Mouse (Mus musculus) colon, adult 2 months (tissue): ENCODE data around the gene Uroc1. TPM values are rescaled to one million over a fixed set of nuclear protein-coding genes. Genes with fewer than 3 reads are reported as not detected.

Experiments
- polyA plus RNA-seq: library from polyadenylated mRNA; depleted of rRNA; stranded (reverse); fragments of >200 nt; gene quantifications from 2 replicates; pipeline ENCODE4 v1.2.3, GENCODE M21; 2012; rRNA removed

Uroc1 gene
- not detected in 2 replicates for polyA plus RNA-seq

DNA sequence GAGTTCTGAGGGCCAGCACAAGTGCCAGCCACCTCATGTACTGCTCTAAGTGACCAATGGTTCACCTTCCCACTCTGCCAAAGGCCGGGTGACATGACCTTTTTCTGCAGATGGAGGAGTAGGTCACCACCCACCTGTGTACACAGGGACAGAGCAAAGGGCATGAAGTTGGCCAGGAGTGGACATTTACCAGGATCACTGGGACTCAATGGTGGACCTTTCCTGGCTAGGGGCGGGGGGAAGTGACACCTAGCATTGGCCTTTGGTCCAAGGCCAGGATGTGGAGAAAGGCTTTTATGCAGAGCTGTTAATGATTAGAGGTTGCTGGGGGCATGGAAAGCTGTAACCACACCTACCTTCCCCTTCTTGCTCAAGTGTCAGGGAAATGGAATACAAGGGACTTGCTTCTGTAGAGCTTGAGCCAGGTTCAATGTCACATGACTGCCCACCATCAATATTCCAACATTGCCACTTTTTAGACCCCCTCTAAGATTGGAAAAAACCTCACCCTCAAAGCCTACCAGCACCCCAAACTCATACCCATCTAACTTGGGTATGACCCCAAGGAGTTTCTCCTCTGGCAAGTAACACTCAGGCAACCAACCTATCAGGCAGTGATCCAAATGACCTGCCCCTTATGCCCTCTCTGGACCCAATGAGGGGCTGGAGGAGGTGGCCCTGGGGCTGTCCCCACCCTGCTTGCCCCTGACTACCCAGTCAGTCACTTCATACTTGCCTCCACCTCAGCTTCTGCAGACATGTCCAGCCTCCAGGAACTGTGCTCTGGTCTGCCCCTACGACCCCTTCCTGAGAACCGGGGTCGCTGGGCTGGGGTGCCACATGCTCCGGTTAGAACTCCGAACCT lies at the start of gene Uroc1:
TSS of gene Uroc1 (plus strand) at position 724 of the 865 bp plus-strand sequence.

DNA sequence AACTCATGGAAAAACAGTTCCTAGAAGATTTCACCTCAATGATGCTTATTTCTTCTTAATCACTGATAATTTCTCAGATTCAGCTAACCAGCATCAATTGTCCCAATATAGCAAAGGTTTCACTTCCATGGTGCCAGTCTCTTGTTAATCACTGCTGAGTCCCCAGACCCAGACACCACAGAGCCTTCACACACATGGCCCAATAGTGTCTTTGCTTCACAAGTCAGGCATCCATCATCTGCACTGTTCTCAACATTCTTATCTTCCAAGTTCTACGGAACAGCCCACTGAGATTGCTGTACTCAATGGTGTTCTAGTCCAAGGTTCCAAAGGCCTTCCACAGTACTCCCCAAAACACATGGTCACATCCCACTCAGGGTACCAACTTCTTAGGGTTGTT lies 32.2 kb upstream of the Uroc1 start, which contains the start of gene BC048671:
TSS of gene BC048671 (plus strand) at position 301 of the 400 bp plus-strand sequence.

DNA sequence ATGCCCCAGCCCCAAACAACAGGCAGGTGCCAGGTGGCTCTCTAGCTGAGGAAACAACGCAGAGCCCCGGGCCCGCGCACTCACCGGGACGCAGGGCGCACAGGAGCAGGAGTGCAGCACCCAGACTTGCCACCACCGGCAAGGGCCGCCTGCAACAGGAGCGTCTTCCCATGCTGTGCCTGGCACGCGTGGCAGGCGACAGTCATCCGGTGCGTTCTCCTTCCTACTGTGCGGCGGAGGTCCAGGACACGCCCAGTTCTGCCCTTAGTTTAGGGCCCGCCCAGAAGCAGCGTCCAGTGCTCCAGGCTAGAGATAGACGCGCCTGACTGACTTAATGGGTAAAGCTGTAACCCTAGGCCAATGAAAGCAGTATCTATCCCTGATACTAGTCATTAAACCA lies 8.1 kb upstream of the Uroc1 start, which contains the start of gene Chst13:
TSS of gene Chst13 (minus strand) at position 195 of the 400 bp plus-strand sequence.

DNA sequence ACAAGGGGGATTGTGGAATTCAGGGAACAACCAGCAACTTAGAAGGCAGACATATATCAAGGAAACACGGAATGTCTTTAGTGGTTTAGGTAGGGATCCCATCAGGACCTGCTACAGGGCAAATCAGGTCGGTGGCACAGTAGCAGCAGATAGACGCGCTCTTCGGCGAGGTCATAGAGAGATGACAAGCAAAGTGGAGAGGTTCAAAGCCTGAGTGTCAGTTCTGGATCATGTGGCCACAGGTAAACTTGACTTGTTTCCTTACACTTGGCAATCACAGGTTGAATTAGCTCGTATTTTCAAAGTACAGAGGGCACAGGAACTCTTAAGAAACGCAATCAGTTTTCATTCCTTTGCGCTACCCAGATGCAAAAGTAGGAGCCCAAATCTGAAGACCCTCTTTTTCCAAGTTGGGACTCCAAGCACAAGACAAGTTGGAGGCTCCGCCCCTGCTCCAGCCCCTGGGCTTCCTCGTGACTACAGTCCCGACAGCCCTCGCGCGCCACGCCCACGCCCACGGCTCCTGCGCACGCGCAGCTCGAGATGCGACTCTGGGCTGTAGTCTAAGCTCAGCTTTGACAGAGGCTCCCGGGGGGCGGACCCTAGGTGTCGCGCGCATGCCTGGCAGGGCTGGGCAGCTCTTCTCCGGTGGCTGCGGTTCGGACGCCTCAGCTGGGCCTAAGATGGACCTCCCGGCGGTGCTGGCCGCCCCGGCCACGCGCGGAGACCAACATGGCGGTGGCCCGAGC lies 36.1 kb downstream of the Uroc1 start, which contains the start of gene Zxdc:
TSS of gene Zxdc (plus strand) at position 517 of the 749 bp plus-strand sequence.

Other genes with a start within 250 kb of the Uroc1 start
- gene Vmn1r50, start 231.9 kb upstream of the Uroc1 start, polyA plus RNA-seq: not detected in 2 replicates
- not detected in 2 replicates for gene Vmn1r51, start 210.7 kb upstream of the Uroc1 start, polyA plus RNA-seq
- gene Vmn1r52, start 158.5 kb upstream of the Uroc1 start, polyA plus RNA-seq: not detected in 2 replicates
- gene V1ra8, start 130.5 kb upstream of the Uroc1 start, polyA plus RNA-seq: not detected in 2 replicates
- gene Vmn1r53, start 108.8 kb upstream of the Uroc1 start, polyA plus RNA-seq: 0.10 TPM in 1 of 2 replicates, not detected in the other
- gene Vmn1r54, start 87.0 kb upstream of the Uroc1 start, polyA plus RNA-seq: not detected in 2 replicates
- not detected in 2 replicates for gene BC048671, start 32.1 kb upstream of the Uroc1 start, polyA plus RNA-seq
- gene Chst13, start 8.1 kb upstream of the Uroc1 start, polyA plus RNA-seq: 0.57 and 1.4 TPM in 2 replicates
- 29.1 and 35.4 TPM in 2 replicates for gene Zxdc, start 36.2 kb downstream of the Uroc1 start, polyA plus RNA-seq
- gene Cfap100, start 95.5 kb downstream of the Uroc1 start, polyA plus RNA-seq: 0.12 and 0.31 TPM in 2 replicates
- 9.0 and 9.3 TPM in 2 replicates for gene Klf15, start 129.3 kb downstream of the Uroc1 start, polyA plus RNA-seq
- gene Aldh1l1, start 153.1 kb downstream of the Uroc1 start, polyA plus RNA-seq: 51.0 and 52.5 TPM in 2 replicates